Mouse (Mus musculus) limb, embryonic 13.5 days (tissue): Measurements from ENCODE around the gene Cnppd1. TPM values are rescaled to one million over a fixed set of nuclear protein-coding genes. Genes with fewer than 3 reads are reported as not detected.

Experiments used
- ATAC-seq: fragments of 200-750 bp; cut with Nextera tagmentation; 2 replicates; pipeline ENCODE4 v1.8.0; 2017; ENCODE audit warnings: low read depth, moderate number of reproducible peaks, moderate TSS enrichment; ENCODE audit not compliant: low FRiP score
- H3K27ac ChIP-seq: fragments of 300-500 bp; sonication (generic); 2 replicates; pipeline ENCODE4 v1.5.1; 2015; ENCODE audit warnings: inconsistent platforms, mild to moderate bottlenecking, moderate library complexity
- H3K27me3 ChIP-seq: fragments of 300-500 bp; sonication (generic); 2 replicates; pipeline ENCODE4 v1.6.1; 2015; ENCODE audit warnings: mild to moderate bottlenecking, inconsistent platforms
- H3K36me3 ChIP-seq: fragments of 300-500 bp; sonication (generic); 2 replicates; pipeline ENCODE4 v1.6.1; 2015; ENCODE audit warnings: inconsistent platforms, mild to moderate bottlenecking, moderate library complexity
- H3K4me1 ChIP-seq: fragments of 300-500 bp; sonication (generic); 2 replicates; pipeline ENCODE4 v1.6.1; 2015; ENCODE audit warnings: inconsistent platforms
- H3K4me2 ChIP-seq: fragments of 300-500 bp; sonication (generic); replicated peaks from 2 replicates; pipeline ENCODE4 v1.6.1; 2015; ENCODE audit warnings: inconsistent platforms, mild to moderate bottlenecking, moderate library complexity
- H3K4me3 ChIP-seq: fragments of 300-500 bp; sonication (generic); 2 replicates; pipeline ENCODE4 v1.5.1; 2015; ENCODE audit warnings: moderate library complexity, mild to moderate bottlenecking, inconsistent platforms
- H3K9ac ChIP-seq: fragments of 300-500 bp; sonication (generic); 2 replicates; pipeline ENCODE4 v1.6.1; 2015; ENCODE audit warnings: mild to moderate bottlenecking, inconsistent platforms
- H3K9me3 ChIP-seq: fragments of 300-500 bp; sonication (generic); 2 replicates; pipeline ENCODE4 v1.6.1; 2016; ENCODE audit warnings: inconsistent platforms
- WGBS: fragments of 180-500 bp; shearing (Covaris S2); methylation state at CpG from one replicate; pipeline ENCODE4 v1.1.7; 2015; 5-methylcytosine and 5-hydroxymethylcytosine counted together
- polyA plus RNA-seq: library from polyadenylated mRNA; unstranded; fragments of >200 nt; fragmentation: Nextera tagmentation; extraction: Ambion mirVana; gene quantifications from 2 replicates; pipeline ENCODE4 v1.2.1, GENCODE M21; 2015

Cnppd1 gene
- polyA plus RNA-seq, 1 experiment from 2014 or later: 47.7 TPM

GRCm38 (mm10) chr1:75179334-75180104 lies 37.0 kb upstream of the Cnppd1 start:
- H3K36me3 ChIP-seq: peaks cover 68% of the 10 kb centered on the region
- peak; percentile 38 for ATAC-seq

GRCm38 (mm10) chr1:75168472-75169464 lies 26.3 kb upstream of the Cnppd1 start, which contains the start of gene Zfand2b:
Gene Zfand2b (plus strand): TSS chr1:75168646.
- Histone ChIP-seq H3K9ac (peak within 1 kb of the TSS; percentile 70), H3K4me2 (peak within 1 kb of the TSS; percentile 80), H3K27me3 (no peaks in the 10 kb centered on the region), H3K36me3 (peaks cover 41% of the 10 kb centered on the region), H3K4me1 (peaks cover 9% of the 10 kb centered on the region), H3K27ac (peak within 1 kb of the TSS; percentile 86), H3K4me3 (peak within 1 kb of the TSS; percentile 70), H3K9me3 (no peaks in the 10 kb centered on the region)
- ATAC-seq: peak; percentile 98
- WGBS: under 1% methylated on average over 57 of the region's 59 CpGs

More at GRCm38 (mm10) chr1:75179334-75180104, 37.0 kb upstream of the Cnppd1 start:
- Histone ChIP-seq H3K27ac (no peak overlapping the region), H3K4me1 (peaks cover 18% of the 10 kb centered on the region), H3K9ac (peak overlapping the region; percentile 78), H3K4me3 (peak overlapping the region; percentile 63), H3K4me2 (peak overlapping the region; percentile 100), H3K9me3 (no peaks in the 10 kb centered on the region), H3K27me3 (no peaks in the 10 kb centered on the region)
- 9% methylated on average over 23 of the region's 23 CpGs for WGBS

- ATAC-seq: no peak; the same call in 1 of the 2 replicates
- Histone ChIP-seq H3K36me3 (peaks cover 34% of the 10 kb centered on the region), H3K9me3 (no peaks in the 10 kb centered on the region), H3K4me3 (peak overlapping the region; percentile 70), H3K27me3 (no peaks in the 10 kb centered on the region), H3K4me1 (peaks cover 9% of the 10 kb centered on the region), H3K9ac (peak overlapping the region; percentile 70), H3K27ac (peak overlapping the region; percentile 86; the same call in 1 of the 2 replicates), H3K4me2 (peak overlapping the region; percentile 80)
- 10% methylated on average over 7 of the region's 7 CpGs for WGBS
Observed at GRCm38 (mm10) chr1:75168093-75168471, 25.6 kb upstream of the Cnppd1 start.

- Histone ChIP-seq H3K9ac (no peak overlapping the region), H3K9me3 (no peaks in the 10 kb centered on the region), H3K27me3 (no peaks in the 10 kb centered on the region), H3K4me2 (no peak overlapping the region), H3K4me1 (no peaks in the 10 kb centered on the region), H3K36me3 (no peaks in the 10 kb centered on the region), H3K27ac (no peak overlapping the region), H3K4me3 (no peak overlapping the region)
- no peak for ATAC-seq
- 73% methylated on average over 4 of the region's 4 CpGs for WGBS
Observed at GRCm38 (mm10) chr1:75160256-75160617, 17.7 kb upstream of the Cnppd1 start.

GRCm38 (mm10) chr1:75159540-75160255 lies 17.2 kb upstream of the Cnppd1 start:
- no peak overlapping the region for H3K9ac ChIP-seq
- no peaks in the 10 kb centered on the region for H3K4me1 ChIP-seq
- no peak overlapping the region for H3K4me2 ChIP-seq
- H3K27ac ChIP-seq: no peak overlapping the region
- no peak for ATAC-seq
- no peaks in the 10 kb centered on the region for H3K9me3 ChIP-seq
- WGBS: 65% methylated on average over 5 of the region's 5 CpGs
- no peak overlapping the region for H3K4me3 ChIP-seq
- H3K36me3 ChIP-seq: no peaks in the 10 kb centered on the region
- H3K27me3 ChIP-seq: no peaks in the 10 kb centered on the region

GRCm38 (mm10) chr1:75158990-75159389 lies 16.5 kb upstream of the Cnppd1 start:
- no peak for ATAC-seq
- no peaks in the 10 kb centered on the region for H3K9me3 ChIP-seq
- no peak overlapping the region for H3K27ac ChIP-seq
- no peak overlapping the region for H3K4me3 ChIP-seq
- H3K4me1 ChIP-seq: no peaks in the 10 kb centered on the region
- no peak overlapping the region for H3K4me2 ChIP-seq
- no peaks in the 10 kb centered on the region for H3K27me3 ChIP-seq
- no peak overlapping the region for H3K9ac ChIP-seq
- H3K36me3 ChIP-seq: no peaks in the 10 kb centered on the region

- Histone ChIP-seq H3K4me2 (no peak overlapping the region), H3K27me3 (no peaks in the 10 kb centered on the region), H3K9ac (no peak overlapping the region), H3K4me3 (no peak overlapping the region), H3K36me3 (no peaks in the 10 kb centered on the region), H3K9me3 (no peaks in the 10 kb centered on the region), H3K4me1 (no peaks in the 10 kb centered on the region), H3K27ac (no peak overlapping the region)
- 67% methylated on average over 3 of the region's 3 CpGs for WGBS
- ATAC-seq: no peak
Observed at GRCm38 (mm10) chr1:75155837-75156236, 13.3 kb upstream of the Cnppd1 start.

GRCm38 (mm10) chr1:75148727-75149126 lies 6.2 kb upstream of the Cnppd1 start:
- no peak for ATAC-seq

GRCm38 (mm10) chr1:75147411-75148135 lies 5.1 kb upstream of the Cnppd1 start:
- Histone ChIP-seq H3K27me3 (no peaks in the 10 kb centered on the region), H3K36me3 (peaks cover 61% of the 10 kb centered on the region)
- WGBS: 75% methylated on average over 7 of the region's 7 CpGs

More at GRCm38 (mm10) chr1:75148727-75149126, 6.2 kb upstream of the Cnppd1 start:
- WGBS: 89% methylated on average over 4 of the region's 4 CpGs
- Histone ChIP-seq H3K27me3 (no peaks in the 10 kb centered on the region), H3K36me3 (peaks cover 61% of the 10 kb centered on the region), H3K9ac (no peak overlapping the region), H3K4me3 (no peak overlapping the region), H3K4me2 (no peak overlapping the region), H3K27ac (no peak overlapping the region), H3K9me3 (no peaks in the 10 kb centered on the region), H3K4me1 (peaks cover 8% of the 10 kb centered on the region)

GRCm38 (mm10) chr1:75145589-75145988 lies 3.1 kb upstream of the Cnppd1 start:
- H3K4me2 ChIP-seq: no peak overlapping the region
- WGBS: 93% methylated on average over 3 of the region's 3 CpGs
- H3K9me3 ChIP-seq: no peaks in the 10 kb centered on the region
- H3K4me3 ChIP-seq: no peak overlapping the region
- no peak overlapping the region for H3K9ac ChIP-seq
- H3K27ac ChIP-seq: no peak overlapping the region
- H3K36me3 ChIP-seq: peaks cover 61% of the 10 kb centered on the region
- no peak for ATAC-seq
- no peaks in the 10 kb centered on the region for H3K27me3 ChIP-seq
- peaks cover 23% of the 10 kb centered on the region for H3K4me1 ChIP-seq

More at GRCm38 (mm10) chr1:75147411-75148135, 5.1 kb upstream of the Cnppd1 start:
- Histone ChIP-seq H3K9ac (no peak overlapping the region), H3K4me3 (no peak overlapping the region), H3K27ac (no peak overlapping the region), H3K4me2 (no peak overlapping the region), H3K4me1 (peaks cover 14% of the 10 kb centered on the region), H3K9me3 (no peaks in the 10 kb centered on the region)
- no peak for ATAC-seq
